Mouse (Mus musculus) T-helper 2 cell (primary cell): Measurements from ENCODE around the gene Gm10972.
"Not testable (repeated sequence)": the region's sequence is repeated elsewhere in the genome, so short reads cannot be mapped to it uniquely, and the experiment has no call there.

Experiments used
- in situ Hi-C: fragments of 300-600 bp; cut with MboI, MseI; formaldehyde crosslinking; loops from one replicate; pipeline ENCODE4 v1.15.1; 2025; ENCODE audit warnings: high pct_unique_total_duplicates

Gm10972 gene

DNA sequence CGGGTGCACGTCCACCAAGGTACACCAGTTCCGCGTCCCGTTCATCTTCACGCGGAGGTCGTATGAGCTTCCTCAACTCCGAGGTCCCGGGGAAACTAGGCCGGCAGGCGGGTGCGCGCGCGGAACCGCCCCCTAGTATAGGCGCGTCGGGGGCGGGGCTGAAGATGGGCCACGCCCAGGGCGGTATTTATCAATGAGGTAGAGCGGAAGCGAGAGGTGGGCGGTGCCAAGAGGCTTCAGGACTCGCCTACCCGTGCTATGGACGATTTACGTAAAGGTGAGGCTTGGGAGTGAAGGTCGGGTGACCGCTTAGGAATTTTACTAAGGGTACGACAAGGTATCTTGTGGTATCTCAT is 15.8 kb downstream of the Gm10972 start, which contains the start of gene Tuft1:
Tuft1 (minus strand) TSS at position 133 of the 356 bp plus-strand sequence.
- in situ Hi-C loops = loop anchor here (5.0 kb wide), 1 partner anchor 99 kb away; no protein-coding TSS in a partner anchor

DNA sequence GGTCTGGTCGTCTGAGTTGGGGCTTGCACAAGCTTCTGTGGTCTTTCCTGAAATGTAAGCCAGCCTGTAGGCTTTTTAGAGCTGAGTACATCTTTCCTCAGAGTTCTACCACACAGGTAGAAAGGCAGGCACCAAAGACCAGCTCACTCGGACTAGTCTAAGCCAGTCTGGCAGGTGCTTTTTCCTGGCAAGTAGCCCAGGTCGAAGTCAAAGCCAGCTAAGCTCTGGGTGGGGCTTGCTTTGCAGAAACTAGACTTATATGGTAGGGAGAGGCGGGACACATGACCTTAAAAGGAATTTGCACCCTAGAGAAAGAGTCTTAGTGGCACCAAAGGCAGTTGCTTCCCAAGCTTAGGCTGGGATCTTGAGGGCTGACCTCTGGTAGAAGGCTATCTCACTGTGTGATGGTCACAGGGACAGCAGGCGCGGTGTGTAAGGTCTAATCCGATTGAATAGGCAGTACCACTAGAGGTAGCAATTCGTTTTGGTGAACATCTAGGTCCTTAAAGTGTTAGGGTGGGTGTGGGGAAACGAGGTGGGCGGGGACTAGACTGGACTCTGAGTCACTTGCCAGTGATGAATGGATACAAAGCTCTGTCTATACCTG is 16.3 kb downstream of the Gm10972 start:
- in situ Hi-C loops = loop anchor here (5.0 kb wide), 1 partner anchor 98 kb away; no protein-coding TSS in a partner anchor

DNA sequence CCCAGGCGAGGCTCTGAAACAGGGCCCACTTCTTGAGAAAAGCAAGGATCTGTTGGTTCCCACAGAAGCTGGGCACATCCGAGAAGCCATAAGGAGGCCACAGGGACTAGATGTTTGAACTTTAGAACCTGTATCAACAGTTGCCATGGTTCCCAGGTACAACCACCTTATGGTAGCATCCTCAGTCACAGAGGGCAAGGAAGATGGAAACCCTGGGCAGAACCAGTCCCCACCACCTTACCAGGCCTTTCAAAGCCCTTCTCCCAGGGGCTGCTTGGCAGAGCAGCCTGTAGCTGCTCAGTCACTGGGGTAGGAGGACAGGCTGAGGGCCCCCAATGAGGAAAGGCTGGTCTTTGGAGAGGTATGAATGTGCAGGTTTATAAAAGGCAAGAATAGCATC is 17.9 kb downstream of the Gm10972 start:
- in situ Hi-C loops = not testable (repeated sequence)

DNA sequence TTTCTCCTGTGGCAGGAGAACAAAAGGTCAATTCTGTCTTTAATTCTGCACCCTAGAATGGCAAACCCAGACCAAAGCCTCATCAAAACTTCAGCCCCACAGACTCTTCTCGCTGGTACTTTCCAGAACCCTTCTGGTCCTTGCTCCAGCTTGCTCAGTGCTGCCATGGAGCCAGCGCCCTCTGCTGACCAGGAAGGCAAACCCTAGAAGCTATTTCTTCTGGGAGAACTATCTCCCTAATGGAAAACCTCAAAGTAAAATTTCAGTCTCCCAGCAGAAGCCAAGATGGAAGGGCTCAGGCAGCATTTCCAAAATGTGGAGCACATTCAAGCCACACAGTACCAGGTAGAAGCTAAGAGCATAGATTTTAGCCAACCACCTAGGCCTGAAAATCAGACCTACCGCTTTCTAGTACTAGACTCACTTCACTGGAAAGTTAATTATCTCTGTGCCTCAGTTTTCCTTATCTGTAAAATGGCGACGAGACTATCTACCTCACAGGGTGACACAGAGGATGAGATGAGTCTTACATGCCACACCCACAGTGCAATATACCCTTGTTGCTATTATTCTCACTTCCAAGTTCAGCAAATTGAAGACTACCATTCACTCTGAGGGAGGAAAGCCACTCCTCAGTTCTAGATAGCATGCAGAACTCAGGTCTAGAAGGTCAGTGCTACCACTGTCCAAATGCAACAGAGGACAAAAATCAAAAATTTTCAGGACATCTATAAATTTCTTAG is 22.3 kb downstream of the Gm10972 start:
- in situ Hi-C loops = not testable (repeated sequence)

DNA sequence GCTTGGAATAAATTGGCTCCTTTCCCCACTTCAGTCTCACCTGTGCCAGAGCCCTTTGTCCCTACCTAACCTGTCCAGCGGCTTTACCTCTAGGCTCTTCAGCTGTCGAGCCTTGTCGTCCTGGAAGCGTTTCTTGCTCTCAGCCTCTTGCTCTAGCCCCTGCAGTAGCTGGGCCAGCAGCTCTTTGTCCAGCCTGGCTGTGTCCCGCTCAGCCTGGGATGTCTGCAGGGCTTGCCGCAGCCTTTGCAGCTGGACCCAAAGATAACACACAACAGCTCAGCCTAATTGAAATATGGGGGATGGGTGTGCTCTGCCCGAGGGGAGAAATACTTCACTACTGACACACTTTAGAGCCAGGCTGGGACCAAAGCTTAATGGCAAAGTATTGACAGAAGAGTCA is 23.0 kb downstream of the Gm10972 start:
- in situ Hi-C loops = not testable (repeated sequence)

DNA sequence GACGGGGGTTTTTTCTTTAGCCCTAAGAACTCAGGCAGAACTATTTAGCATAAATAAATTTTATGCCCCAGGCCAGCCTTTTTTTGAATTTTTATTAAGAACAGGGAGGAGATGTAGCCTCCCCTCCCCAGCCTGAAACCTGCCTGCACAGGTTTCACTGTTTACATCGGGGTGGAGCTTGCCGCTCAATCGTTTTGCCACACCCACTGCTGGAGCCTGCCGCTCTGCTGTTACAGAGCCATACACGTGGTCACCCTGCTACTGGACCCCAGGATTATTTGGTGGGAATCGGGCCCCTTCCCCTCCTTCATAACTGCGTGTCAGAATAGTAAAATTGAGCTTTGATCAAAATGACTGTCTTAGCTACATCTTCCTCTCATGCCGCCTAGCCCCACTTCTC is 32.2 kb downstream of the Gm10972 start:
- in situ Hi-C loops = not testable (repeated sequence)

DNA sequence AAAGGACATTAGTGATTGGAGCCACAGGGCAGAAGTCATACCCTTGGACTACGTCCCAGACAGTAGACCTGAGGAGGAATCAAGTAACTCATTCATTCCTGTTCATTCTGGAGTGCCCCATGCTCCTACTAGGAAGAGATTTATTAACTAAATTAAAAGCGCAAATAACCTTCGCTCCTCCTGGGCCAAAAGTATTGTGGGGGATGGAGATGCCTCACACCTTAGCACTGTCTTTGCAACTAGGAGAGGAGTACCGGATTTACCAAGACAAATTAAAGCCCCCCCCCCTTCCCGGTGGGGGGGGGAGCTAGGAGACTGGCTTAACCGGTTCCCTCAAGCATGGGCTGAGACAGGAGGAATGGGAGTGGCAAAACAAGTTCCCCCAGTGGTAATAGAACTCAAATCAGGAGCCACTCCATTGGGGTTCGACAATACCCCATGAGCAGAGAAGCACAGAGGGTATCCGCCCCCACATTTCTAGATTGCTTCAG is 36.5 kb downstream of the Gm10972 start:
- in situ Hi-C loops = no loop called here

DNA sequence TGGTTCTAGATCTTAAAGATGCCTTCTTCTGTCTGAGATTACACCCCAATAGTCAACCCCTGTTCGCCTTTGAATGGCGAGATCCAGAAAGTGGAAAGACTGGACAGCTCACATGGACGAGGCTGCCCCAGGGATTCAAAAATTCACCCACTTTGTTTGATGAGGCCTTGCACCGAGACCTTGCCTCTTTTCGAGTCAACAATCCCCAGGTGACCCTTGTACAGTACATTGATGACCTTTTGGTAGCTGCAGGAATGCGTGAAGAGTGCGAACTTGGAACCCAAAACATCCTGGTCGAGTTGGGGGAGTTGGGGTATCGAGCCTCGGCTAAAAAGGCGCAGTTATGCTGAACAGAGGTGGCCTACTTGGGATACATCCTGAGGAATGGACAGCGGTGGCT is 37.1 kb downstream of the Gm10972 start:
- in situ Hi-C loops = not testable (repeated sequence)

DNA sequence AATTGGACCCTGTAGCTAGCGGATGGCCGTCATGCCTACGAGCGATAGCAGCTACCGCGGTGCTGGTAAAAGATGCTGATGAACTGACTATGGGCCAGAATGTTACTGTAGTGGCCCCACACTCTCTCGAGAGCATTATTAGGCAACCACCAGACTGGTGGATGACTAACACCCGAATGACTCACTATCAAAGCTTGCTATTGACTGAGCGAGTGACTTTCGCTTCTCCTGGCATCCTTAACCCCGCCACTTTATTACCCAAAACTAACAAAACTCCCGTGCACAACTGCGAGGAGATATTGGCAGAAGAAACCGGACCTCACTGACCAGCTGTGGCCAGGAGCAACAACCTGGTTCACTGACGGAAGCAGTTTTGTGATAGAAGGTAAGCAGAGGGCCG is 37.9 kb downstream of the Gm10972 start:
- in situ Hi-C loops = no loop called here

DNA sequence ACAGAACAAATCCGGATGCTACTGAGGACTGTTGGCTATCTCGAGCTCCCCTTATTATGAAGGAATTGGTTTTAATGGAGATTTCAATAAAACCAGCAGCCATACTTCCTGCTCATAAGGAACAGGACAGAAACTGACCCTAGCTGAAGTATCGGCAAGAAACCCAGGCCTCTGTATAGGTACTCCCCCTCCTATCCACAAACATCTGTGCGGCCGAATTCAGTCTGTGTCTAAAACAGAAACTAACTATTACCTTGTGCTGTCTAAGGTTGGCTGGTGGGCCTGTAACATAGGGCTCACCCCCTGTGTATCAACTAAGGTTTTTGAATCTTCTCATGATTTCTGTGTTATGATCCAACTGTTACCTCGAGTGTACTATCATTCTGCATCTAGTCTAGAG is 40.7 kb downstream of the Gm10972 start:
- in situ Hi-C loops = no loop called here

DNA sequence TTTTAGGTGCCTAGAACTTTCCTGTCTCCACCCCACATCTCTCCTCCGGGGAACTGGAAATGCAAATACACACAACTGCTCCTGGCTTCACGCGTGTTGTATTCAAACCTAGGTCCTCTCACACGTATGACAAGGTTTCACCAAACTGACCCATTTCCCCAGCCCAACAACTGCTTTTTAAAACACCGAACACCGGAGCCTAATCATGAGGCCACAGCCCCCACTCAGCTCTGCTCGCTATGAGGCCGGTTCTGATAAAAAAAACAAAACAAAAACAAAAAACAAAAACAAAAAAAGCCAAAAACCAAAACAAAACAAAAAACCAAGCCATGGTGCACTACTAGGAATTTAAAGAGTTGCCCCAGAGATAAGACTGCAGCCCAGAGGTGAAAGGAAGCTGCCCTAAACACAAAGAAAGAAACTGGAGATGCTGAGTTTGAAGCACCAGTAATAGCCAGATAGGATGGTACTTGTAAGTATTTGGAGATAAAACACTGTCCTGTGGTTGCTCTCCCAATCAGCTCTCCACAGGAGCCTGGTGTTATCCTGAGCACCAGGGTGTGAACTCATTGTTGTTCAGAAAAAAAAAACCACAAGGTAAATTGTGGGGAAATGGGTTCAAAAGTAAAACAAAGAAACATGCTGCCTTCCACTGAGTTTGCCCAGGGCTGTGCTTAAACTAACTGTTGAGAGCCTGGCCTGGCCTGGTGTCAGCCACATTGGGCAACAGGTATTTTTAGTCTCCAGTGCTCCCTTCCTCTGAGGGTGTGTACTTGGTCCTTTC is 43.3 kb downstream of the Gm10972 start:
- in situ Hi-C loops = loop anchor here (5.0 kb wide), 1 partner anchor 241 kb away; no protein-coding TSS in a partner anchor

DNA sequence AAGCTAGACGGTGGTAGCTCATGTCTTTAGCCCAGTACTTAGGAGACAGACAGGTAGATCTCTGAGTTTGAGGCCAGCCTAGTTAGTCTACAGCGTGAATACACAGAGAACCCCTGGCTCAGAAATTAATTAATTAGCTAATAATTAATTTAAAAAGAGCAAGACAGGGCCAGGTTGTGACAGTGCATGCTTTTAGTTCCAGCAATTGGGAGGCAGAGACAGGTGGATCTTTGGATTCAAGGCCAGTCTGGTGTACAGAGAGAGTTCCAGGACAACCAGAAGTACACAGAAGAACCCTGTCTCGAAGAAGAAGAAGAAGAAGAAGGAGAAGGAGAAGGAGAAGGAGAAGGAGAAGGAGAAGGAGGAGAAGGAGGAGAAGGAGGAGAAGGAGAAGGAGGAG is 45.8 kb downstream of the Gm10972 start:
- in situ Hi-C loops = loop anchor here (5.0 kb wide), 1 partner anchor 239 kb away; no protein-coding TSS in a partner anchor

DNA sequence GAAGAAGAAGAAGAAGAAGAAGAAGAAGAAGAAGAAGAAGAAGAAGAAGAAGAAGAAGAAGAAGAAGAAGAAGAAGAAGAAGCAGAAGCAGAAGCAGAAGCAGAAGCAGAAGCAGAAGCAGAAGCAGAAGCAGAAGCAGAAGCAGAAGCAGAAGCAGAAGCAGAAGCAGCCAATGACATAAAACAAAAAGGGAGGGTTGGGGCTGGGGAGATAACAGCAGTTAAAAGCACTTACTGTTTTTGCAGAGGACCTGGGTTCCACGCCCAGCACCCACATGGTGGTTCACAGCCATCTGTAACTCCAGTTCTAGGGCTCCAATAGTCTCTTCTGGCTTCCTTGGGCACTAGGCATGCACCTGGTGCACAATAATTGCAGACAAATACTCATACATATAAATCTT is 46.3 kb downstream of the Gm10972 start:
- in situ Hi-C loops = loop anchor here (5.0 kb wide), 1 partner anchor 238 kb away; no protein-coding TSS in a partner anchor

DNA sequence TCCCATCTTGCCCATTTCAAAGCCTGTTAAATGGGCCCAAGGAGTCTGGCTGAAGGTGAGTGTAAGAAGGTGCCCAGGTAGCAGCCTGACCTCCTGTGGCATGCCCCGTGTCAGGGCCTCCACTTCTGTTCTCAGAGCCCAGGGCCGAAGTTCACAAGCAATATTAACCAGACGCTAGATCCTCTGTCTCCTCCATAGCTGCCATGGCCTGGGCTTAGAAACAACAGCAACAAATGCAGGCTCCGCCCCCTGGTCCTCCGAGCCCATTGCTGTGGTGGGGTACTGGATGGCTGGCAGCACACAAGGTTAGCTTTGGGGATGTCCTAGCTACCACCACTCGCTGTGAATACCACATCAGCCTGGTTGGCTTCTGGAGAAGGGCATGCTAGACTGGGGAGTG is 47.2 kb downstream of the Gm10972 start:
- in situ Hi-C loops = not testable (repeated sequence)

DNA sequence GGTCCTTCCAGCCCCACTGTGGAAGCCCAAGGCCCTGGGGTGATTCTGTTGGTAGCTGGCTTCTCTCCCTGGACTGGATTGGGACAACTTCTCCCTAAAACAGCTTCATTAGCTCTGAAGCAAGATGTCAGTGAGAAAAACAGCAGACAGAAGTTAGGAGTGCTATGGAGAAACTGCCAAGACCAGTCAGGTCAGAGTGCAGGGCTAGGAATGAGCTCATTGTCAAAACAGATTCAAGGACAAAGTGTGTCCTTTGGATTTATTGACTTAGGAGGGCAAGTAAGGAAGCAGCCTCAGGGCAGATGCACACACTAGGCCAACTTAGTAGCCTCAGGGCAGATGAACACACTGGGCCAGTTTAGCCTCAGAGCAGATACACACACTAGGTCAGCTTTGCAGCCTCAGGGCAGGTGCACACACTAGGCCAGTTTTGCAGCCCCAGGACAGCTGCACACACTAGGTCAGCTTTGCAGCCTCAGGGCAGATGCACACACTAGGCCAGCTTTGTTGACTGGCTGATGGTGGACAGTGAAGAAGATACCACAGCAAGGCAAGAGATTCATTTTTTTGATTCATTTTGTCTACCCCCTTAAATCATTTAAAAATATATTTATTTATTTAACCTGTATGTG is 47.8 kb downstream of the Gm10972 start:
- in situ Hi-C loops = no loop called here

DNA sequence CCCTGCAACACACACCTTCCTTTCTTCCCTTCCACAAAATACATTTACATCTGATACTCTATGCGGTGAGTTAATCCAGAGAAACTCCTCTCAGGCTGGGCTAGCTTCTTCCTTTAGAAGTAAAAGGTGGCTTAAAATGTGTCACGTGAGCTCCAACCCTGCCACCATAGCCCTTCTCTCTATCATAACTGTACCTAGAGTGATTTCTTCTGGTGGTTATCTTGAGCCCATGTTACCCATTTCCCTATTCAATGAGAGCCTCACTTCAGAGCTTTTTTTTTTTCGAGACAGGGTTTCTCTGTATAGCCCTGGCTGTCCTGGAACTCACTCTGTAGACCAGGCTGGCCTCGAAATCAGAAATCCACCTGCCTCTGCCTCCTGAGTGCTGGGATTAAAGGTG is 48.8 kb downstream of the Gm10972 start:
- in situ Hi-C loops = not testable (repeated sequence)
